Mouse (Mus musculus) CD4-positive naive resting alpha-beta T cell, adult 76 days (primary cell): ENCODE measurements around the gene Gm2888. TPM values are rescaled to one million over a fixed set of nuclear protein-coding genes. Genes with fewer than 3 reads are reported as not detected.

ENCODE experiments used
- total RNA-seq: library from RNA; stranded (reverse); gene quantifications from one replicate; pipeline ENCODE4 v1.2.4, GENCODE M21; 2023

The Gm2888 gene
- not detected for total RNA-seq

DNA sequence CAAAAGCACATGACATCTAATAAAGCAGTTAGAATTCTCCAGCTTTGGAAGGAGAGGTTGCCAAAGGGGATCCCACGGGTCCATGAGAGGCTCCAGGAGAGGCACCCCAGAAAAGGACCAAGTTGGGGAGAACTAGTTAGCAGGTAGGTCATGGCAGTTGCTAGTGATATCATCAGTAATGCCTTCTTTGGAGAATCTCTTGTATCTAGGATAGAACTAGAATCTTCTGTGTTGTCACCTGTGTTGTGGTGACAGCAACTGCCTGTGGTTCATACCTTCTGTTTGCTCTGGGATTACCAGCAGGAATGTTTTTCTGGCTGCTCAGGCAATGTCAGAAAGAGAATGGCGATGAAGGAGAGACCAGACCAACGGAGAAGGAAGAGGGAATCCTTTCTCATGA, at the start of gene Gm2888:
Gm2888 (plus strand) TSS at position 301 of the 400 bp plus-strand sequence.

DNA sequence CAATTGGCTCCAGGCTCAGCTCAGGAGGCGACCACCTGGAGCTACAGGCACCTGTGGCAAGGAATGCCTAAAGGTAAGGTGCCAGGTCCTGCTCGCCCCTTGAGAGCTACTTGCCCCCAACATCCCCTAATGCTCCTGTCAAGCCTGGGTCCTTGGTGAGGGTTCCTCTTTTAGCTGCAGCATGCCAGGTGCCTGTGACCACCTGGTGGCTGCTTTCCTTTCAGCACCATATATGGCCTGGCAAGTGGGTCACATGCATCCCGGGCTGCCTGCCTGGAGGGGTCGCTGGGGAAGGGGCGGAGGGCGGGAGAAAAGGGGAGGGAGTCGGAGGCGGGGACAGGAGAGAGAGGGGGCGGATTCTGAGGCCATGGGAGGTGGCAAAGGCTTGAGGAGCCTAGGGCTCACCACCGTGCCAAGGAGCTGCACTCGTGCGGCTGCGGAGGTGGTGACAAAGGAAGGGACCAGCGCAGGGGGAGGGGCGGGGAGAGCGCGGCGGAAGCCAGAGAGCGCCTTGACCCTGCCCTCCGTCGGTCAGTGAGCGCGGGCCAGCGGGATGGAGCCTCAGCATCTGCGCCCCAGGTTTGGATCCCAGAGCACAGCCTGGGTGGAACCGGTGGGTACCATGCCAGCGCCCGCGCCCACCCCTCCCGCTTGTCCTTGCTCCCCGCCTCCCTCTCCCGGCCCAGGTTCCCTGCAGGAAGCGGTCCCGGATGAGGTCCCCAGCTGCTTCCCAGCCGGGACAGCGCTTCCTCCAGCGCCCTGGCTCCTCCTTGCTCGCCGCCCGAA, 19.1 kb downstream of the Gm2888 start, which contains the start of gene Gm2897:
Gm2897 (plus strand) TSS at position 559 of the 786 bp plus-strand sequence.

Other genes with a start within 250 kb of the Gm2888 start
- gene Gm2897, start 19.3 kb downstream of the Gm2888 start, total RNA-seq: not detected
- not detected for gene Gm10340, start 104.0 kb downstream of the Gm2888 start, total RNA-seq
- not detected for gene Gm5795, start 158.3 kb downstream of the Gm2888 start, total RNA-seq
- gene D830030K20Rik, start 178.5 kb downstream of the Gm2888 start, total RNA-seq: not detected